Mouse (Mus musculus): Measurements from ENCODE around the gene Gm20388. TPM values are rescaled to one million over a fixed set of nuclear protein-coding genes. Genes with fewer than 3 reads are reported as not detected.

Gene Gm20388
- total and polyA plus RNA-seq, 2 experiments from 2014 or later = 17.3 TPM; not detected in 1

DNA sequence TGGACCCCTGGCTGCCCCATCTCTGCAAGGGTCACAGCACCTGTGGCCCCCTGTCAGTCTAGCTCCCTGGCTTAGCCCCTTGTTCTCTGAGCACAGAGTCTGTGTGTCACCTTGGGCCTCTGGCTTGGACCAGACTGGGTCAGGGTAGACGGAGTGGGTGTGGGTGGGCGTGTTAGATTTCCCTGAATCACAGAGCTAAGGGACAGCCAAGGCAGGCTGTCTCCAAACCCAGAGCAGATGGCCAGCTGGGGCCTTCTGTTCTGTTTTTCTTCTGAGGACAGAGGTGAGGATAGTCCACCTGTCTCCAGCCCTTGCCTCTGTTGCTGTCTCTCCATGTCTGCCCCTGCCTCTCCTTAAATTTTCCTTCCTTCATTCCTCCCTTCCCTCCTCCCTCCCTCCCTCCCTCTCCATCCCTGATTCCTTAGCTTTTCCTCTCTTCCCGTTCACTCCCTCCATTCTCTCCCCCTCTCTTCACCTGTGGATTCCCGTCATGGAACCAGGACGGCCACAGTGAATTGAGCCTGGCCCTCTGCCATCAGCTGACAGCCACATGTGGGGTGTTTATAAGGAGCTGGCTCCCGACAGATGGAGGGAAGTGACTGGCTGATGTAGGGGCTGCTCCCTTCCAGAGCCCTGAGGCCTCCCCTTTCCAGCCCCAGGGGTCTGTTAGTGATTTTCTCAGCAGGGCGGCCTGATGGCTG lies 1852.5 kb downstream of the Gm20388 start:
- TF ChIP-seq EP300 (IDR thresholded peaks at IDR 0.05; ENCODE audit: low read depth) (no peak), CTCF (IDR thresholded peaks at IDR 0.05; ENCODE audit: low read depth) (no peak)
- H3K4me2 ChIP-seq (ENCODE audit: low read depth, low read length) = no peak overlapping the region
- no peaks in the 10 kb centered on the region for H3K9me3 ChIP-seq (replicated peaks; ENCODE audit: control insufficient read depth, low read length)
- no peak overlapping the region for H3K4me3 ChIP-seq (ENCODE audit: low read depth, low read length)
- no peak for DNase-seq (ENCODE audit: low spot score)
- H3K27ac ChIP-seq (ENCODE audit: low read depth) = no peak overlapping the region
- no peak for ATAC-seq (ENCODE audit: insufficient read depth, low read depth)
- H3K27me3 ChIP-seq (ENCODE audit: control insufficient read depth, insufficient read depth, low read length) = no peaks in the 10 kb centered on the region
- H3K9ac ChIP-seq (replicated peaks; ENCODE audit: low read depth, low read length) = no peak overlapping the region
- no peaks in the 10 kb centered on the region for H3K36me3 ChIP-seq (replicated peaks; ENCODE audit: control insufficient read depth, insufficient read depth, low read length)
- 42% methylated on average over 7 of the region's 7 CpGs for WGBS
- no peaks in the 10 kb centered on the region for H3K4me1 ChIP-seq (ENCODE audit: control insufficient read depth, insufficient read depth)

DNA sequence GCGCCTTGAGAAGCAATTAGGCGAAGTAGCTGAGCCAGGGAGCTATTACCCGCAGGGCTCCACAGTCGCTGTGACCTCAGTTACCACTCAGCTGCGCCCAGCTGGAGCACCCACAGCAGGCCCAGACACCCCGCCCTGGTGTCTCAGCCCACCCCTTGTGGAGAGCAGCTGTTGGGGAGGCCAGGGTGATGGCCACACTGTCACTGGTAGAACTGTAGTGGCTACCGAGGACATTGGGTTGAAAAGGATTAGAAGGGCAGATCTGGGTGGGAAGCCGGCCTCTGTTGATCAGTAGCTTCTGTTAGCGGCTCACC lies 1853.0 kb downstream of the Gm20388 start:
- 62% methylated on average over 9 of the region's 9 CpGs for WGBS
- DNase-seq (ENCODE audit: low spot score) = no peak
- Histone ChIP-seq H3K9me3 (replicated peaks; ENCODE audit: control insufficient read depth, low read length) (no peaks in the 10 kb centered on the region), H3K4me3 (ENCODE audit: low read depth, low read length) (no peak overlapping the region), H3K9ac (replicated peaks; ENCODE audit: low read depth, low read length) (no peak overlapping the region), H3K27ac (ENCODE audit: low read depth) (no peak overlapping the region), H3K4me2 (ENCODE audit: low read depth, low read length) (no peak overlapping the region), H3K4me1 (ENCODE audit: control insufficient read depth, insufficient read depth) (no peaks in the 10 kb centered on the region), H3K36me3 (replicated peaks; ENCODE audit: control insufficient read depth, insufficient read depth, low read length) (no peaks in the 10 kb centered on the region), H3K27me3 (ENCODE audit: control insufficient read depth, insufficient read depth, low read length) (no peaks in the 10 kb centered on the region)
- ATAC-seq (ENCODE audit: insufficient read depth, low read depth) = no peak
- TF ChIP-seq EP300 (IDR thresholded peaks at IDR 0.05; ENCODE audit: low read depth) = no peak
- no peak for TF ChIP-seq CTCF (IDR thresholded peaks at IDR 0.05; ENCODE audit: low read depth)

DNA sequence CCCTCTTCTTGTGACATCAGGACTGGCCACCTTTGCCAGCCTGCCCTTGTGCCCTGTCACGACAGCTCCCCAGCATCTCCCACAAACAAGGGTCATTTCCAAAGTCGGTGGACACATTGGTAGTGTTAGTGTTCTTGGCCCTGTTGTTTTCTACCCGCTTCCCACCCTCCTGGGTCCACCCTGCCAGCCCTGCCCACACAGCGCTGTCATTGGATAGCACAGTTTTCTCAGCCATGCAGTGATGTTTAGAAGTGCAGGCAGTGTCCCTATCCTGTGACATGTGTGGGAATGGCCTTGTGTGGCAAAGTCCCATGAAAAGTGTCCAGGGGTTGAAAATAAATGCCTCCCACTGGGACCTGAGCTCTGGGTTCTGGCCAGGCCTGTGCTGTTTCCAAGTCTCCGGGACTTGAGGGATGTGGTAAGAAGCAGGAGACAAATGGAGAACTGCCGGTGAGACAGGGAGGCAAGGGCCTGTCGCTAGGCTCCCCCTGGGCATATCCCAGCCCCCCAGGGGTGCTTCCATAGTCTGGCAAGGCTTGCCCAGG lies 1855.0 kb downstream of the Gm20388 start:
- H3K36me3 ChIP-seq (replicated peaks; ENCODE audit: control insufficient read depth, insufficient read depth, low read length) = no peaks in the 10 kb centered on the region
- H3K9me3 ChIP-seq (replicated peaks; ENCODE audit: control insufficient read depth, low read length) = no peaks in the 10 kb centered on the region
- ATAC-seq (ENCODE audit: insufficient read depth, low read depth) = no peak
- TF ChIP-seq EP300 (IDR thresholded peaks at IDR 0.05; ENCODE audit: low read depth) (no peak), CTCF (IDR thresholded peaks at IDR 0.05; ENCODE audit: low read depth) (no peak)
- H3K4me3 ChIP-seq (ENCODE audit: low read depth, low read length) = no peak overlapping the region
- H3K27me3 ChIP-seq (ENCODE audit: control insufficient read depth, insufficient read depth, low read length) = 0 out of 2 replicates have a peak, but pooled peaks cover 3% of the 10 kb centered on the region
- no peak for DNase-seq (ENCODE audit: low spot score)
- 62% methylated on average over 7 of the region's 7 CpGs for WGBS
- H3K4me1 ChIP-seq (ENCODE audit: control insufficient read depth, insufficient read depth) = no peaks in the 10 kb centered on the region
- H3K9ac ChIP-seq (replicated peaks; ENCODE audit: low read depth, low read length) = no peak overlapping the region
- H3K27ac ChIP-seq (ENCODE audit: low read depth) = no peak overlapping the region
- H3K4me2 ChIP-seq (ENCODE audit: low read depth, low read length) = no peak overlapping the region

DNA sequence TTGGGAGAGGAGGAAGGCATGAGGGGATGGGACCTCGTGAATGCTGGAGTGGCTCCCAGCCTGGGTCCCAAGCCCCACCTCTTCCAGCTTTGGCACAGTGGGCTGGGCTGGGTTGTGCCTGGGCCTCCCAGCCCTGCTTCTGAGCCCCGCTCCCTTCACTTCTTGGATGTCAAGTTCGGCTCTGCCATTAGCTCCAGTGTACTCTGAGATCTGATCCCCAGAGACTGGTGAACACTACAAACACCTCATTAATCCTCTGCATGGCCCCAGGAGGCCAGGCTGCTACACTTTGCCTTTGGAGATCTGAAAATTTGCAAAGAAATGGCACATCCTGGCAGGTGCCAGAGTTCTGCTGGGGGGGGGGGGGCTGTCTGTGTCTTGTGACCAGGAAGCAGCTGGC lies 1858.5 kb downstream of the Gm20388 start:
- H3K27ac ChIP-seq (ENCODE audit: low read depth) = no peak overlapping the region
- WGBS = 50% methylated on average over 3 of the region's 3 CpGs

GRCm38 (mm10) chr8:121769621-121770020 lies 1859.0 kb downstream of the Gm20388 start:
- H3K27me3 ChIP-seq (ENCODE audit: control insufficient read depth, insufficient read depth, low read length) = 0 out of 2 replicates have a peak, but pooled peaks cover 7% of the 10 kb centered on the region
- no peaks in the 10 kb centered on the region for H3K36me3 ChIP-seq (replicated peaks; ENCODE audit: control insufficient read depth, insufficient read depth, low read length)
- no peak for TF ChIP-seq CTCF (IDR thresholded peaks at IDR 0.05; ENCODE audit: low read depth)
- TF ChIP-seq EP300 (IDR thresholded peaks at IDR 0.05; ENCODE audit: low read depth) = no peak
- H3K9ac ChIP-seq (replicated peaks; ENCODE audit: low read depth, low read length) = no peak overlapping the region
- H3K4me1 ChIP-seq (ENCODE audit: control insufficient read depth, insufficient read depth) = no peaks in the 10 kb centered on the region
- no peak overlapping the region for H3K27ac ChIP-seq (ENCODE audit: low read depth)
- WGBS = 78% methylated on average over 2 of the region's 2 CpGs
- no peak overlapping the region for H3K4me3 ChIP-seq (ENCODE audit: low read depth, low read length)
- no peak overlapping the region for H3K4me2 ChIP-seq (ENCODE audit: low read depth, low read length)
- no peak for ATAC-seq (ENCODE audit: insufficient read depth, low read depth)
- no peak for DNase-seq (ENCODE audit: low spot score)
- H3K9me3 ChIP-seq (replicated peaks; ENCODE audit: control insufficient read depth, low read length) = no peaks in the 10 kb centered on the region

More for the DNA sequence above, 1858.5 kb downstream of the Gm20388 start:
- 0 out of 2 replicates have a peak, but pooled peaks cover 7% of the 10 kb centered on the region for H3K27me3 ChIP-seq (ENCODE audit: control insufficient read depth, insufficient read depth, low read length)
- H3K36me3 ChIP-seq (replicated peaks; ENCODE audit: control insufficient read depth, insufficient read depth, low read length) = no peaks in the 10 kb centered on the region
- no peak for DNase-seq (ENCODE audit: low spot score)
- no peaks in the 10 kb centered on the region for H3K9me3 ChIP-seq (replicated peaks; ENCODE audit: control insufficient read depth, low read length)
- H3K4me1 ChIP-seq (ENCODE audit: control insufficient read depth, insufficient read depth) = no peaks in the 10 kb centered on the region
- ATAC-seq (ENCODE audit: insufficient read depth, low read depth) = no peak
- TF ChIP-seq CTCF (IDR thresholded peaks at IDR 0.05; ENCODE audit: low read depth) (no peak), EP300 (IDR thresholded peaks at IDR 0.05; ENCODE audit: low read depth) (no peak)
- no peak overlapping the region for H3K4me3 ChIP-seq (ENCODE audit: low read depth, low read length)
- no peak overlapping the region for H3K9ac ChIP-seq (replicated peaks; ENCODE audit: low read depth, low read length)
- no peak overlapping the region for H3K4me2 ChIP-seq (ENCODE audit: low read depth, low read length)
